Mouse (Mus musculus): ENCODE data around the gene Gm4871. TPM values are rescaled to one million over a fixed set of nuclear protein-coding genes. Genes with fewer than 3 reads are reported as not detected.
"Not testable (repeated sequence)": the region's sequence is repeated elsewhere in the genome, so short reads cannot be mapped to it uniquely, and the experiment has no call there.

Gene Gm4871
- not detected for total RNA-seq (2021)

DNA sequence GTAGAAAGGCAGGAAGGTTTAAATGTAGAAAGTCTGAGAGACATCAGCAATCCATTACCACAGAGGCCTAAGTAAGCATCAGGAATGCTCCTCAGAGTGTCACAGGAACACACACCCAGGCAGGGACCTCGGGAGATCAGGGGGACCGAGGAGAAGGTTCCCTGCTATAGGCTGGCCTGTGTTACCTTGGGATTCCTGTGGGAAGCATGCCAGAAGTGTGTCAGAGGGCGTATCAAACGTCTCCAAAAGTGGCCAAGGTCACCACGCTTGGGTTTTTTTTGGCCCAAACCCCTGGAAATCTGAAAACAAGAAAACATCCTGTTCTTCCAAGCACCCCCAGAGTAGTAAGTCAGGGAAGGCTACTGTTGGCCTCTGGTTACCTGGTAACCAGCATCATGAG is at the start of gene Gm4871:
Gene Gm4871 (minus strand): TSS at position 364 of the 400 bp plus-strand sequence.
- intact Hi-C loops (cut with DNase I); DNase-seq (ENCODE audit: low spot score in 2 of 2): not testable (repeated sequence)

GRCm38 (mm10) chr5:145081866-145082613 is 49.5 kb upstream of the Gm4871 start:
- intact Hi-C loops (cut with DNase I): no loop called here
- DNase-seq (ENCODE audit: low spot score in 2 of 2): no peak

- DNase-seq (ENCODE audit: low spot score in 2 of 2): no peak
- intact Hi-C loops (cut with DNase I): loop anchor here (10.0 kb wide), 1 partner anchor 190 kb away; no protein-coding TSS in a partner anchor
These were observed 42.5 kb upstream of the Gm4871 start for GRCm38 (mm10) chr5:145075081-145075480.

DNA sequence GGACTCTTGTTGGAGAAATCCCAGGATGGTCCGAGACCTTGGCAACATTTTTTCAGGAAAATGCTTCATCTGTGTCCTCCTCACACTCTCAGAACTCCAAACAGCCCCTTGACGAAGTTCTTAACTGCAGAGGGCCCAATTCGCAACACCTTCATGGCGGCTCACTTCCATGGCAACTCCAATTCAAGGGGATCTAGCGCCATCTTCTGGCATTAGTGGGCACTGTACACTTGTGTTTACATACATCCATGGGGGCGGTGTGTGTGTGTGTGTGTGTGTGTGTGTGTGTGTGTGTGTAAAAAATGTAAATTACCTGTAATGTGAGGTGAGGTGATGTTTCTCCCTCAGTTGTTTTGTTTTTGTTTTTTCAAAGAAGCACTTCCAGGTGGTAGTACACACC is 38.8 kb upstream of the Gm4871 start:
- intact Hi-C loops (cut with DNase I): loop anchor here (10.0 kb wide), 1 partner anchor 187 kb away; no protein-coding TSS in a partner anchor

DNA sequence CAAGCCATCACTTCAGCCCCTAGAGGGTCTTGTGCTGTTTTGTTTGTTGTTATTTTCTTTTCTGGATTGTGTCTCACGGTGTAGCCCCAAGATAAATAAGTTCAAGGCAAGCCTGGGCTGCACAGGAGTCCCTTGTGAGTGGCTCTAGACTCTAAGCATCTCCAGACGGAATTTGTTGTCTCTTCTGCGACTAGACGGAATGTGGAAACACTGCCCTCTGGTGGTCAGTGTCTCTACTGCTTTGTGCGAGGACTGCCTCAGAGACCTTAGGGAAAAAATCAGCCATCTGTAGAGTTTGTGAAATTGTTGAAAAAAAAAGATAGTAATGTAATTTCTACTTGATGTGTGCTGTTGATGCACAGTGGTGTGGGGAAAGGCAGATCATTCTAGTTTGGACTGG is 37.2 kb upstream of the Gm4871 start:
- intact Hi-C loops (cut with DNase I): loop anchor here (5.0 to 10.0 kb wide), 2 partner anchors 57 to 185 kb away; no protein-coding TSS in a partner anchor
- DNase-seq (ENCODE audit: low spot score in 2 of 2): peak; percentile 66 to 79

More for the DNA sequence above, 38.8 kb upstream of the Gm4871 start:
- no peak for DNase-seq (ENCODE audit: low spot score in 2 of 2)

GRCm38 (mm10) chr5:145068863-145069262 is 36.3 kb upstream of the Gm4871 start:
- DNase-seq (ENCODE audit: low spot score in 2 of 2): no peak
- intact Hi-C loops (cut with DNase I): loop anchor here (5.0 kb wide), 1 partner anchor 57 kb away; no protein-coding TSS in a partner anchor

DNA sequence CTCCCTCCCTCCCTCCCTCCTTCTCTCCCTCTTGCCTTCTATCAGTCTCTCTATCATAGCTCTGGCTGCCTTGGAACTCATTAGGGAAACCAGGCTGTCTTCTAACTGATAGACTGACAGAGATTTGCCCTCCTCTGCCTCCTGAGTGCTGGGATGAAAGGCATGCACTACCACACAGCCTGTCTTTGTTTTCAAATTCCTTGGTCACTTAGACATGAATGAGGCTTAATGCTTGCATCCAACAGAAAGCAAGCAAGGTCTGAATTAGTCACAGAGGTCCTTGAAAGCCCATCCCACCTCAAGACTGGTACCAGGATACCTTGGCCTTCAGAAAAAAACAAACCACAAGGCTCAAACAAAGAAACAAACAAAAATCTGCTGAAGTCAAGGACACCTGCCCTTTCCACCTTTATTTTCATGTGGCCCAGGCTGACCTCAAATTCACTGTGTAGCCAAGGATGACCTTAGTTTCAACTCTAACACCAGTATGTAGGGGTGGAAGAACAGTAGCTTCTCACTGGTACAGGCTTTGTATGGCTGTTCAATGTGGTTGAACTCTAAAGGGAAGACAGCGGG is 32.3 kb upstream of the Gm4871 start:
- intact Hi-C loops (cut with DNase I): loop anchor here (5.0 kb wide), 1 partner anchor 53 kb away; no protein-coding TSS in a partner anchor
- DNase-seq (ENCODE audit: low spot score in 2 of 2): no peak

- intact Hi-C loops (cut with DNase I): no loop called here
- no peak for DNase-seq (ENCODE audit: low spot score in 2 of 2)
These were observed 27.0 kb upstream of the Gm4871 start for GRCm38 (mm10) chr5:145059524-145059923.

- DNase-seq (ENCODE audit: low spot score in 2 of 2): no peak
- intact Hi-C loops (cut with DNase I): no loop called here
These were observed 26.2 kb upstream of the Gm4871 start for GRCm38 (mm10) chr5:145058722-145059121.

- intact Hi-C loops (cut with DNase I): no loop called here
- no peak for DNase-seq (ENCODE audit: low spot score in 2 of 2)
These were observed 25.4 kb upstream of the Gm4871 start for GRCm38 (mm10) chr5:145057907-145058306.

DNA sequence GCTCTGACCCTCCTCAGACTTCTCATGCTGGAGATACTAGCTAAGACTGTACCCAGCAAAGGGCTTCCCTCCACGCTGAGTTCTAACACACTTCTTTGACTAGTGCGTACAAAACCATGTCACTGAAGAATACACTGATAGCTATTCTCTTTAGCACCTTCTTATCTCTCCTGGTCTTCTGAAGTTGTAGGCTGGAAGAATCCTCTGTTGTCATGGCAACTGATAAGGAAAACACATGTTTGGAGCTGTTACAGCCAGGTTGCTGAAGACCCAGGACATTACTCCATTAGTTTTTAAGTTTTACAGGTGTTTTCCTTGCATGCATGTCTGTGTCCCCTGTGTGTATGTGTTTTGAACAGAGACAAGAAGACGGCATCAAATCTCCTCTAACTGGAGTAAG is 21.6 kb upstream of the Gm4871 start:
- intact Hi-C loops (cut with DNase I): loop anchor here (5.0 kb wide), 1 partner anchor 47 kb away; no protein-coding TSS in a partner anchor
- DNase-seq (ENCODE audit: low spot score in 2 of 2): not testable (repeated sequence)

DNA sequence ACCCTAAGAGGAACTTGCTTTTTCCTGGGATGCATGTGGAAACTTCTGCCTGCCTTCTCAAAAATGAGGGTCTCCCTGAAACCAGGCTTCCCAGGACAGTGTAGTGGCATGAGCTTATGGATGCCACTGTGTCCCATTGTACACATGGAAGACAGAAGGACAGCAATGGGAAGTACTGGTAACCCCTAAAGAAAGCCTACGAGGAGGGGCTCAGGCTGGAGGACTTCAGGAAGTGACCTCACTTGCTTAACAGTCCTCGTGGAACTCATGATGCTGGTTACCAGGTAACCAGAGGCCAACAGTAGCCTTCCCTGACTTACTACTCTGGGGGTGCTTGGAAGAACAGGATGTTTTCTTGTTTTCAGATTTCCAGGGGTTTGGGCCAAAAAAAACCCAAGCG is 10.1 kb upstream of the Gm4871 start, which contains the start of gene 1700018F24Rik:
Gene 1700018F24Rik (plus strand): TSS at position 301 of the 400 bp plus-strand sequence.
- intact Hi-C loops (cut with DNase I); DNase-seq (ENCODE audit: low spot score in 2 of 2): not testable (repeated sequence)

GRCm38 (mm10) chr5:145041628-145042027 is 9.1 kb upstream of the Gm4871 start:
- DNase-seq (ENCODE audit: low spot score in 2 of 2): no peak
- intact Hi-C loops (cut with DNase I): no loop called here

DNA sequence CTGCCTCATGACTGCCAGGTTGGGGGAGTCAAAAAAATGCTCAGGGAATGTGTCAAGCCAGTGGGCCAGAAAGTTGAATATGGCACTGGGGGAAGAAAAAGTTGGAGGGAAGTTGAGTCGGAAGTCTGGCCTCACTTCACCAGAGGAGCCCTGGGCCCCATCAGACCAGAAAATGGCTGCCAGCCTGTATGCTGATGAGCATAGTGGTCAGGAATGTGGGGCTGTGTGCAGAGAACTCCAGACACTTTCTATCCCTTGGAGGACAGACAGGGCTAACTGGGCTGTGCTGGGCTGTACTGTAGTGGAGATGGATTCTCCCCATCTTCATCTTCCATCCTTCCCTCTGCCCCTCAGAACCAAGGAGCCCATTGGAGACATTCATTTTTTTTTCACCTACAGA is 2.1 kb downstream of the Gm4871 start:
- DNase-seq (ENCODE audit: low spot score in 2 of 2); intact Hi-C loops (cut with DNase I): not testable (repeated sequence)

GRCm38 (mm10) chr5:145020712-145021111 is 11.8 kb downstream of the Gm4871 start:
- intact Hi-C loops (cut with DNase I); DNase-seq (ENCODE audit: low spot score in 2 of 2): not testable (repeated sequence)

DNA sequence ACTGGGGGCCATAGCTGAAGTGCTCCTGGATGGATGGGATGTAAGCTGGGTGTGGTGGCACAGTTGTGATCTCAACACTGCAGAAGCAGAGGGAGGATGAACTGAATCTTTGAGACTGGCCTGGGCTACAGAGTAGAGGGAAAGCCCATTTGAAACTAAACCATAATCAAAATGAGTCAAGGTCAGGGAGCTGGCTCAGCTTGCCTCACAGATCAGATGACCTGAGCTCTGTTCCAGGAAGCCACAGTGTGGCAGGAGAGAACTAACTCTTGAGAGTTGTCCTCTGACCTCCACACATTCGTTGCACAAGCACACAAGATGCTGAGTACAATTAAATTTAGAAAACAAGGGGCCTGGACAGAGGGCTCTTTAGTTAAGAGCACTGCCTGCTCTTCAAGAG is 12.3 kb downstream of the Gm4871 start:
- DNase-seq (ENCODE audit: low spot score in 2 of 2); intact Hi-C loops (cut with DNase I): not testable (repeated sequence)

GRCm38 (mm10) chr5:145016761-145017160 is 15.8 kb downstream of the Gm4871 start:
- intact Hi-C loops (cut with DNase I); DNase-seq (ENCODE audit: low spot score in 2 of 2): not testable (repeated sequence)

DNA sequence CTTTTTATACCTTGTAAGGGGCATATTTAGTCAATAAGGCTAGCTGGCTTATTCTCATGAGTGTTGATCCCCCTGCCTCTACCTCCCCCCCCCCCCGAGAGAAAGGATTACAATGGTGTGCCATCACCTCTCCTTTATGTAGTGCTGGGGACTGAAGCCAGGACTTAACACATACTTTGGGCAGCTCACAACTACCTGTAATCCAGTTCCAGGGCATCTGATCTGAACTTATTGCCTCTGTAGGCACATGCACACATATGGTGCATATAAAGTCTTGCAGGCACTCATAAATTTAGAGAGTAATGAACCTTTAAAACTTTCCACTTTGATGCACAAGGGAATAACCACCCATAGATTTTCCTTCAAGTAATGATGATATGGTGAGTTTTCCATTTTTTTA is 18.3 kb downstream of the Gm4871 start:
- intact Hi-C loops (cut with DNase I): loop anchor here (5.0 kb wide), 1 partner anchor 53 kb away; no protein-coding TSS in a partner anchor
- no peak for DNase-seq (ENCODE audit: low spot score in 2 of 2)

- intact Hi-C loops (cut with DNase I): loop anchor here (5.0 kb wide), 1 partner anchor 43 kb away; no protein-coding TSS in a partner anchor
- DNase-seq (ENCODE audit: low spot score in 2 of 2): no peak
These were observed 23.5 kb downstream of the Gm4871 start for GRCm38 (mm10) chr5:145008878-145009659.

GRCm38 (mm10) chr5:145005596-145005995 is 27.0 kb downstream of the Gm4871 start:
- DNase-seq (ENCODE audit: low spot score in 2 of 2): no peak
- intact Hi-C loops (cut with DNase I): loop anchor here (5.0 kb wide), 1 partner anchor 47 kb away; no protein-coding TSS in a partner anchor

Data from left cerebral cortex, postnatal 25 days (tissue).